Mouse (Mus musculus) thymus, postnatal 10 days (tissue): ENCODE measurements around the gene Rarg.

Experiments used
- DNase-seq, 2 experiments: peaks; one replicate each; pipeline ENCODE4 v3.0.0; 2021; ENCODE audit warnings: low spot score in 2 of 2

Gene Rarg

DNA sequence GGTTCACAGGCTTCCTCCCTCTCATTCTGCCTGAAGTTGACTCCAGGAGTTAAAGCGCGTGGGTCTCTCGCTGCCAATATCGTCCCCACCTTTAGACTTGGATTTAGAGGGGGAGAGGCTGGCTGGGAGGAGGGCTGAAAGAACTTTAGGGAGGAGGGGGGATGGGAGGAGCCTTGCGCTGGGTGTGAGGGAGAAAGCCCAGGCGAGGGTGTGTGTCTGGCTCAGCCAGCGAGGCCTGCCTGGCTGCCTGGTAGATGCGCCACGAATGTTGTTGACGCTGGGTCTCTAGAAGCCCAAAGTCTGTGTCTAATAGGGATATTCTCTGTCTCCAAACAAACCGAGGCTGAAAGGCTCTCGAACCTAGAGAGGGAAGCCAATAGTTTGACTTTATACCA, 756 bp upstream of the Rarg start:
- DNase-seq, result no peak

DNA sequence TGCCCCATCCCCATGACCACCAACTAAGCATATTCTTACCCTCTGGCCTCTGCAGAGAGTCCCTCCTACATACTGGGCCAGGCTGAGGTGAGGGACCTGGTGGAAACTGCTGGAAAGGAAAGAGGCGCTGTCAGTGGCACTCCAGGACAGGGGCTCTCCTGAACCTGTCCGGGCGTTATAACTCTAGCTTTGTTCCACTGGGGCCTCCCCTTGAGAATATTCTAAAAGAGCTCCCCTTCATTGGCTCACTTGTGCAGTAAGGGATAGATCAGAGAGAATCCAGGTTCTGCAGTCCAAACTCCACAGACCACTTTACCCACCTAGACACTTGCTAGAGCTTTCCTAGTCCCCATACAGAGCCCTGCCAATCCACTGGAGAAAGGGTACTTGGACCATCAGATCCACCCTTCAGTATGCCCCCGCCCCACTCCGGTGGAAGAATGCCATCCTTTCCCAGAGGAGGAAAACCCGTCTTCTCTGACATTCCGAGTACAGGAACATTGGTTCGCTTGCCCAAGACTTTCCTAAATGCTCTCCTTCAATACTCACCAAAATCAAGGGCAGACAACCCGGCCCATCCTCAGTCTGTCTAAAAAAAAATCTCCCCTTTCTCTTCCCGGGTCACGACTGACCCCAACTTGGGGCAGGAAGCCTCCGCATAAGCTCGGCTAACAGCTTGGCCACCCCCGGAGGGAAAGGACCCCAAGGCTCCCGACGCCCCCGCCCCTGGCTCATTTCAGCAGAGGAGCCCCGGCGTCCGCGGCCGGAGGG, 701 bp downstream of the Rarg start:
- DNase-seq, result no peak

DNA sequence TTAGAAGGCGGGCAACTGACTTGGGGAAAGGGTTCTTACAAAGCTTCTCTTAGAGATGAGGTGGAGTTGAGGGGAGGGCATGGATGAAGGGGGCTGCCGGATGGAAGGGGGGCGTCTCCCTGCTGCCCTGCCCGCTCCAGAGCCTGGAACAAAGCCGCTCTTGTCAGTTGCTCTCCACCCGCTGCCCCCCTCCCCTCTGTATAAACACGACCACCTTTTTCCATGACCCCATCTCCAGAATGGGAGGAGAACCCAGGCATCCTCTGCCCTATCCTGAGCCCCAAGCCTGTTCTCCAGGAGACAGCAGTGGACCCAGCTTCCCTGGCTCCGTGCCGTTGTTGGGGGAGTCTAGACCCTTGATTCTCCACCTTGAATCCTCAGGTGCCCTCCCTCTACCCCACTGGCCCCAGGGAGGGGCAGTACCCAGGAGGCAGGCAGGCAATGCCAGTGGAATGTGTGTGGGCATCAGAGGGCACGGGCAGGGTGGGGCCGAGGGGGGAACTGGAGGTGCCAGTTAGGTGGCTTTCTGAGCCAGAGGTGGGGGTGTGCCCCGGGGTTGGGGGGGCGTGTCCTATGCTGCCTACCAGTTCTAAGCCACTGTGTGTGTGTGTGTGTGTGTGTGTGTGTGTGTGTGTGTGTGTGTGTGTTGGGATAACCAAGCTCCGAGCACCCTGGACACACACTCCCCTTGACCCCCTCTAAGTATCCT, 1.6 kb downstream of the Rarg start:
- DNase-seq, result no peak

DNA sequence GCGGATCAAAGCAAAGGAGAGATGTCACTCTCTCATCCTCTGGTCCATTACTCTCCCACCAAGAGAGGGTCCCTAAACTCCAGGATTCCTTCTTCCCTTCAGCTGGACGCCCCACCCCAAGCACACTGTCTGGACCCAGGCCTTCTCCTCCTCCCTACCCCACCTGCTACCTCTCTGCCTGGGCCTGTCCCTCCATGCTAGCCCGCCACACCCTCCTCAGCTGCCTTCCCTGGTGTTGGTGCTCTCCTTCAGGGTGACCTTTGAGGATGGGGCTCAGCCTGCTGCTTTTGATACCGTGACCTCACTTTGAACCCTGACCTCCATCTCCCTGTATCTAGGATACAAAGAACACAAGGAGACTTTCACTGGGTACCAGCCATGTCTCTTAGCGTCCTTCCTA, 6.8 kb downstream of the Rarg start:
- no peak for DNase-seq

DNA sequence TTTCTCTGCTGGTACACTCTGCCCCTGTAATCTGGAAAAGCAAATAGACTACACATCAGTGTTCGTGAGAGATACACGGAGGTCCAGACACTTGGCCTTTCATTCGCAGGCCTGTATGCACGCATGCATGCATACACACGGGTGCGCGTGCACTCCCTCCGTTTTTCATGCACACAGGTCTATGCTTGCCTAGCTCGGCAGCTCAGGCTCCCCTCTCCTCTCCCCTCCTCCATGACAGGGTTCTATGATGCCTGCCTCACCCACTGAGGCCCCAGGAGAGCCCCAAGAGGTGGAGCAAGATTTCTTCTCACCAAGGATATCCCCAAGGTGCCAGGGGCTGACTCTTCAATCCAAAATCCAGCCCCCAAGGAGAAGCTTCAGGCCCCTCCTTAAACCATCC, 7.3 kb downstream of the Rarg start:
- no peak for DNase-seq

DNA sequence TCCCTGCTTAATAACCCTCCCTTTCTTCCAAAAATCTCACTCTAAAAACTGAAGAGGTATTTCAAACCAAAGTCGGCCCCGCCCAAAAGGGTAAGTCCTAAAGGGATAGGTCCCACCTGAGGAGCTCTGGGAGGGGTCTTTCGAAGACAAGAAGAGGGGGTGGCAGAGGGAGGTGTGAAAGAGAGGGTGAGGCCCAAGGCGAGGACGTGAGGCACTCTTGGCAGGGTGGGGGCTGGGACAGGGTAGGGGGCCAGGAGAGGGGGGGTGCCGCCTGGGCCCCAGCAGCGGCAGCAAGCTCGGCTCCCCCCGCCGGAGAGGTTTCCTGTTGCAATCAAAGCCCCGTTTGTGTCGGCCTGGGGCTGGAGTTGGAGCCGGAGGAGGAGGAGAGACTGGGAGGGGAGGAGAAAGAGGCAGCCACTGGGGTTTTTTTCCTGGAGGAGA, 8.0 kb downstream of the Rarg start:
- no peak for DNase-seq

DNA sequence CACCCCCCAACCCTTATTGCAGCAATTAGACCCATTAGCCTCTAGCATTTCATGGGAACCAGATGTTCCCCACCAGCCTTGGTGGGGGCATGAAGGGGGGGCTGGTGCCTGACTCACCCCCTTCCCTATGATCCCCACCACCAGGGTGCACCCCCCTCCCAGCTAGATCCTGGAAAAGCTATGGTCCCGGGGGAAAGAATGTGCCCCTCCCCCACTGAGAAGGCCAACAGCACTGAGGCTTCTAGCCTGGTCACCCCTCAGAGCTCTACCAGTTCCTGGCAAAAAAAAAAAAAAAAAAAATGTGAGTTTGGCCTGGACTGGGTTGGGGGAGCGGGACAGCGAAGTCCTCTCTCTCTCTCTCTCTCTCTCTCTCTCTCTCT, 8.5 kb downstream of the Rarg start:
- DNase-seq, result no peak

DNA sequence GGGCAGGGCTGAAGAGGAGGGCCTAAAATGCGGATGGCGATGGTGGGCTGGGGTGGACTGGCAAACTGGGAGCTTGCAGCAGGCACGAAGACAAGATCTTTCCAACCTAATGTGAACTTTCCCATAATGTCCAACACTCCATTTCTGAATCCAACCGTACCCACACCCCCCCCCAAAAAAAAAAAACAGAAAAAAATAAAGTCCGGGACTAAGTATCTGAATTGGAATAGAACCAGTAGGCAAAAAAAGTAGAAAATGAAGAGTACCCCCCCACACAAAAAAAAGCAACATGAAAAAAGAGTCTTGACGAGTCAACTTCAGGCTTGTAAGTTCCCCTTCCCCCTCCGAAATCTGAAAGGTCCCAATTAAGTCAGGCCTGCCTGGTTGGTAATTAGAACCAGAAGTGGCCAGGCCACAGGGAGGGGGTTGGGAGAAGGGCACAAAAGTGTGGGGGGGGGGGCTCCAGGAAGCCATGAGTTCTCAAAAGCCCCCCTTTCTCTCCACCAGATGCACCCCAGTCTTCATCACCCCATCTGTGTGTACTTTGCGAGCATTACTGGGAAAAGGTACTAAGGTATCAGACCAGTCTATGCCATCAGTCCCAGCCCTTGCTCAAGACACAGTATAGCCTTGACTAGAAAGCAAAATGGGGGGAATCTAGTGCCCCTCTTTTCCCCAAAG, 9.0 kb downstream of the Rarg start:
- DNase-seq, result no peak

DNA sequence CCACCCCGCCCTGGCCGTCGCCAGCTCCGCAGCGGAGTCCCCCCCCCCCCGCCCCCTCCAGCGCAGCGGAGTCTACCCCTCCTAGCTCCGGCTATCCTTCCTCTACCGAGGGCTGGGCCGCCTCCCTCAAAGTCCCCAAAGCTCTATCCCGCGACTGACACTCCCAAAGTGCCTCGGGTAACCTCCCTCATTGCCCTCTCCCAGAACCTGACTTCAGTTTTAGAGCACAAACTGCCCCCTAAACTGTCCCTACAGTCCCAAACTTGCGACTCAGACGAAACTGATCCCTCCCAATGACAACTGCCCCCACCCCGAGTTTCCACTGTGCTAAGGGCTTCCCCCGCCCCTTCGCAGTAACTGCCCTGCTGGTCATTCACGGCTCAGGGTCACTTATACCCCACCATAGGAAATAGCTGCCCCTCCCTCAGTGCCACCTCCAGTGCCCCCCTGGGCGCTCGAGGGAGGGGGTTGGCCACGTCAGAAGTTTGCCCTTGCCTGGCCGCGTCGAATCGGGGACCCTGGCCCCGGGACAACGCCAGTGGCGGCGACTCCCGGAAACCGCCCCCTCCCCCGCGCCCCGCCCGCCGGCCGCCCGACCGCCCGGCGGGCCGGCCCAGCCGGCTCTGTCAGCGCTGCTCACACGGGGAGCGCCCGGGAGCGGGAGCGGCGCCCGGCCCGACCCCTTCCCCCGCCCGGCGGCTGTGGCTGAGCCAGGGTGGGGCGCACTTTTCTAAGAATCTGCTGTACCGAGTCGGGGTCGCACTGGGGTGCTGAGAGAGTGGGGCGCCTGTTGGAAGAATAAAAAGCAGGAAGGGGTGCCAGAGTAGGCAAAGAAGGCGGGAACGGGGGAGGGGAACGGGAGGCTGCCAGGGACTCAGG, 9.8 kb downstream of the Rarg start:
- no peak for DNase-seq

DNA sequence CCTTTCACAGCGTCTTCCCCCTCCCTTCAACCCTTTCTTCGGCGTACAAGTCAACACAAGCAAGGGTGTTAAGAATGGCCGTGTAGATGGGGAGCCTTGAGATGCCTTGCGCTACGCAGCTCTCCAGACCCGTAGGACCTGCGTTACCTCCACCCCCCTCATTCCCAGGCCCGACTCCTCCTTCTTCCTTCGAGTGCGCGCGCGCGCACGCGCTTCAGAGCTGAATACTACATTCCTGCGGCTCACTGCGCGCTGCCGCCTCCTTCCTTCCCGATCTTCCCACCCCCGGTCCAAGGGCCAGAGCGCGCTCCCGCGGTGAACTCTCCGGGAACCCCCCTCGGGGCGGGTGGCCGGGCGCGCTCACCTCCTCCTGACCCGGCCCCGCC, 10.5 kb downstream of the Rarg start:
- DNase-seq, result no peak

DNA sequence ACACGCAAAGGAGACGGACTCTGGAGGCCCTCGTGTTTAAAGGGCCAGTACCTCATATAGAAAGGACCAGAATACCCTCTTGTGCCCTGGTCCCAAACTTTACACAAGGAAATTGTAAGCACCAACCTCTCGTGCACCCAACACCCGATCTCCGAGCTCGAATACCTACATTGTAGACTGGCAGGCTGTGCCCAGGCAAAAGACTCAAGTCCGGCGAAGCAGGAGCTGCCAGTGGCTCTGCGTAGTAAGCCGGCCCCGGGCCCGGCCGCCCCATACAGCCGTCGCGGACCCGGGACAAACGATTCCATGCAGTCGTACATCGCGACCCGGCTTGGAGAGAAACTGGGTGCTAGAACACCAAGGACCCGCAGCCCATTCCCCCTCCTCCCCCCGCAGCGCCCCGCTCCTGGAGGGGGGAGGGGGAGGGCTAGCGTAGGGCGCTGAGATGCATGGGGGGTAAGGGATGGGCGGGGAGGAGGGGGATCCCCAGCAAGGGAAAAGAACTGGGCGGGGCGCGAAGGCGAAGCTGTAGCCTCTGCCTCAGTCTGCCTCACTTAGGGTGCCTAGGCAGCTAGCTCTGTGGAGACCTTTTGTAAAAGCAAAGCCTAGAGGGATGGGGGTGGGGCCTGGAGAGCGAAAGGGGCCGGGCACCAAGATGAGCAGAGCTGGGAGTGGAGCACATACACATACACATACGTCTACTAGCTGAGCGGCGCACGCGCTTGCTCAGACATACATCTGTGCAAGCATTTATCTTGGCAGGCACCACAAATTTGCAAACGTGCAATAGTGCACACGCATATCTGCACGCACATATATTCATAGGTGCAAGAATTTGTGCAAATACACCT, 11.2 kb downstream of the Rarg start:
- peak in 1 of 2 experiments; percentile 46 for DNase-seq

DNA sequence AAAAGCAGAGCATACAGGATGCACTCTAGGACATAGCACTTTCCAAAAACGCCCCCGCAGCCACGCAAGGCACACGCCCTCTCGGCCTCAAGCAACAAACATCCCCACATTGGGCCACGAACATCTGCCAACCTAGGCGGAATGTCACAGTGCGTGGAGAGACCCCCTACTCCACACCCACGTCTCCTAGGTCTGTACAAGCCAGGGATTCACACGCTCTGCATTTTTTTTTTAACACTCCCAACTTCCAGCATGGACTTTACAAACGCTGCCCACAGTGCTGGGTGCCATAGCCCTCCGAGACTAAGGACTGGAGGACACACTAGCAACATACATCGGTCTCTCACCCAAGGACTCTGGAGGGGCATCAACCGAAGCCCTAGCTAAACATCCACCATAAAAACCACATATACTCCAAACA, 11.8 kb downstream of the Rarg start:
- no peak for DNase-seq

DNA sequence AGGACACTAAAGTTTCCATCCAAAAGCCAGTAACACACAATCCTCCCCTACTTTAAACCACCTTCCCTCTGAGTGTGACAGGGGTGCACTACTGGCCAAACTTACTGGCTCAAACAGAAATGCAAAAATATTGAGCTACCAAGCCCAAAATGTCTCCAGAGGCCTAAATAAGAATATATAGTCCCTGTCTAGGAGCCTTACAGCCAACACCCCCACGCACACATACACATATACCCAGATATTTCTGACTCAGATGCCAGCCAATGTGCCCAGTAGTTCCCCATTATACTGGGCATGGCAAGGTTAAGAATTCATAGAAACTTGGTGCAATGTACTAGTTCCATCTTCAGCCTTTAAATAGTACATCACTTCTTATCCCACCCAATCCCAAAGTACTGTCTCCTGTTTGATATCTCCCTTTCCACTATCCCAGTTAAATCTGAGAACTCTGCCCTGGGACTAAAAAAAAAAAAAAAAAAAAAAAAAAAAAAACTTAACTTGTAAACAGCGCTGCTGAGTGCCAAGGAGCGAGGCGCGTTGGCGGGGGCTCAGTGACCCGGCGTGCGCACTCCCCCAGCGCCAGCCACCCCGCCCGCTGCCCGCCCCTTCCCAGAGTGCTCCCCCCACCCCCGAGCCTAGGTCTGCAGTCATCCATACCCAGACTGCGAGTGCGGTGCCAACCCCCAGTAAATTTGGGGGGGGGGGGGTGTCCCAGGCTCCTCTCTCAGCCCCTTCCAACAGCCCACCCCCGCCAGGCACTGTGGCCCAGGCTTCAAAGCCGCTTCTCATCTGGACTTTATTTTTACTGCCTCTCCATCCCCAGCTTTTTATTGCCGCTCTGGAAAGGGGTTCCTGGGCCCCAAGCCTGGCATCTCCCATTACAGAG, 12.8 kb downstream of the Rarg start:
- no peak for DNase-seq

DNA sequence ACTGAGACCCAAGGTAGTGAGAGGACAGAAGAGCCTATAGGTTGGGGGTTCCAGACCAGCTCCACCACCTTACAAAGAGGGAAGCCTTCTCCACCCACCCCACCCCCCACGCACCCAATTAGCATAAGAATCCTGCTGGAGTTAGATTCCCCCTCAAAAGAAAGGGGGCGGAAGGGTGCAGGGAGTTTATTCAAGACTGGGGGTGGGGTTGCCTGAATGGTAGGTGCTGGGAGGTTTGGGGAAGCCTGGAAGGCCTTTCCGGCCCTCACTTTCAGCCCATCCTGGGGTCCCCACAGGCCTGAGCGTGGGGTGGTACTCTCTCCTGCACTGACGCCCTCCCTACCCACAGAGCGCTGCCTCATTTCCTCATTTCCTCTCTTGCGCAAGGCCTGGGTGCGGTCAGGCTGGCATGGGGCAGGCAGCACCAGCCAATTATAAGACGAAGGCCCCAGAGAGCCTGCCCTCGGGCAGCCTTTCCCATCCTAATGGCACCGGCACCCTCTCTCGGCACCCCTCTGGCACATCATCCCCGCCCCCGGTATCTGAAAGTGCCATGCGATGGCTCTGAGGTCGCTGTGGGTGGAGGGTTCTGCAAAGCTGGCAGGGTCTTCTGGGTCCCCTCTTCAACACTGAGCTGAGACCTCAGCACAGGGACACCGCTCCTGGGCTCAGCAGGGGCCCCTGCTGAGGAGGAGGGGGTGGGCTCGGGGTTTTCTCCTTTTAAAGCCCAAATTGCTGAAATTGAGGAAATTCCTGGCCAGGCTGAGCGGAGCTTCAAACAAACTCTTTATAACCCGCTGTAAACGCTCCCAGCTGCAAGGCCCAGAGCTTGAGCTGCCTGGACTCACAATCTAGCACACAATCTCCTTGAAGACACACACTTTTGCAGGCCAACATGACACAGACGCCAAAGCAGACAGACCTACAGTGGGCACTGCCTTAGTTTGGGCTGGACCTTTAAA, 13.8 kb downstream of the Rarg start:
- no peak for DNase-seq

DNA sequence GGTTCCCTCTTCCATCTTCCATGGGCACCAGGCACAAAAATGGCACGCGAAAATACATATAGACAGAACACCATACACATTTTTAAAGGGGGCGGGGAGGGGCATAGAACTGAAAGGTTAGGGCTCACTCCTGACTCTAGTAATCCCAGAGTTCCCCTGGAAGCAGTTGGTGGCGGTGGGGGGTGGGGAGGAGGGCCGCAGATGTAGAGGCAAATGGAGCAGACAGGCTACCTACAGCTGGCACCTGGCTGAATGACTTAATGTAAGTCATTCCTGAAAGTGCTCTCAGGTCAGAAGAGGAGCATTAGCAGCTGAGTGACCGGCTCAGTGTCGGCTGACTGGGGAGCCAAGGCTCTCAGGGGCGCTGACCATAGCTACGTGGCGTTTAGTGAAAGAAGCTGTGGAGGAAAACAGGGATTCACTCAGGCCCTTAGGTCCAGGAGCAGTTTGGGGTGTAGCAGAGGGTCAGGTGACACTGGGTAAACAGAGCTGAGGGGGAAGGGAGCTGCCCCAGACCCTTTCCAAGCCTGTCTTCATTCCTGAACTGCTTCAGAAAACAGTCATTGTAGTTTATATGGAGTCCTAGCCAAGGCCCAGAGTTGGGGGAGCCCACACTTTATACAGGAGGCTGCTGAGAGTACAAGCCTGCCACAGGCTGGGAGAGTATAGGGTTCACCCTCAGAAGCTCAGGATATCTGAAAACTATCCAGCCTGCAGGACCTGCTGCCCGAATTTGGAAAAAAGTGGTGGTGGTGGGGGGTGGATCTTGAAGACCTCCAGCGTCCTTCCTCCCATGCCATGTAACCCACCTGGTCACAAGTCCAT, 14.7 kb downstream of the Rarg start:
- DNase-seq, result no peak

DNA sequence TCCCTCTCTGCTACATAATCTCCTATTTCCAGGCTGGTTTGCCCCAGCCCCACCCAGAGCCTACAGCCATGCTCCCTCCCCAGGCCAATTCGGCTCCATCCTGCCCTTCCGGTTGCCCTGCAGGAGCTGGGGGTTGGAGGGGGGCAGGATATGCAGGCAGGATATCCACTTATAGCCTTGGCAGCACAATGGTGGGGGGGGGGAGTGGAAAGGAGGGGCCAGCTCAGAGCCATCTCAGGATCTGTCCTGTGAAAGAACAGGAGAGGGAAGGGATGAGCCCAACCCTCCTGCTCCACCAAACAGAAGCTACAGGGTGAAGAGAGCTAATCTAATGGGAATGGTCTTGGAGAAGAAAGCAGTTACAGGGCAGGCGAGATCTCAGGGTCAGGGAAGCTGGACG, 16.7 kb downstream of the Rarg start:
- no peak for DNase-seq

DNA sequence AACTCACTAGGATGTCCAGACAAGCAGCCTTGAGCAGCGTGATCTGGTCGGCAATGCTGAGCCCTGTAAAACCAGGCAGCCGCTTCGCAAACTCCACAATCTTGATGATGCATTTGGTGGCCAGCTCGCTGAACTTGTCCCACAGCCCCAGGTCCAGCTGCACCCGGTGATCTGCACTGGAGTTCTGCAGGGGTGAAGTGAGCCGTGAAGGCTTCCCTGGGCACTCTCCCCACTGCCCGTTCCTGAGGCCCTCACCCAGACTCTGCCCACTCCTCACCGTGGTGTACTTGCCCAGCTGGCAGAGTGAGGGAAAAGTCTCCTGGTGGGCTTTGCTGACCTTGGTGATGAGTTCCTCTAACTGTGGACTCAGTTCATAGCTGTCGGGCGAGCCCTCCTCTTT, 17.5 kb downstream of the Rarg start:
- no peak for DNase-seq

DNA sequence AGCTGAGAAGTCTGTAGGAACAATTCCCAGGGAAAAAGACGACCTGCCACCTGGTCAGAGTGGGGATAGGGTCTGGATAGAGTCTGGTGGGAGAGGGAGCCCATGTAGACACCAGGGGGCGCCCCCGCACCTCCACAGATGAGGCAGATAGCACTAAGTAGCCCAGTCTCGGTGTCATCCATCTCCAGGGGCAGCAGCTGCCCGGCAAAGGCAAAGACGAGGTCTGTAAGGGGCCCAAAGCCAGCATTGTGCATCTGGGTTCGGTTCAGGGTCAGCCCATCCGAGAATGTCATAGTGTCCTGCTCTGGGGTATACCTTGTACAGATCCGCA, 18.1 kb downstream of the Rarg start:
- DNase-seq, result peak; percentile 55 to 85
